ENCODE assay signal across 8 mouse cellular contexts in the genomic region with DNA sequence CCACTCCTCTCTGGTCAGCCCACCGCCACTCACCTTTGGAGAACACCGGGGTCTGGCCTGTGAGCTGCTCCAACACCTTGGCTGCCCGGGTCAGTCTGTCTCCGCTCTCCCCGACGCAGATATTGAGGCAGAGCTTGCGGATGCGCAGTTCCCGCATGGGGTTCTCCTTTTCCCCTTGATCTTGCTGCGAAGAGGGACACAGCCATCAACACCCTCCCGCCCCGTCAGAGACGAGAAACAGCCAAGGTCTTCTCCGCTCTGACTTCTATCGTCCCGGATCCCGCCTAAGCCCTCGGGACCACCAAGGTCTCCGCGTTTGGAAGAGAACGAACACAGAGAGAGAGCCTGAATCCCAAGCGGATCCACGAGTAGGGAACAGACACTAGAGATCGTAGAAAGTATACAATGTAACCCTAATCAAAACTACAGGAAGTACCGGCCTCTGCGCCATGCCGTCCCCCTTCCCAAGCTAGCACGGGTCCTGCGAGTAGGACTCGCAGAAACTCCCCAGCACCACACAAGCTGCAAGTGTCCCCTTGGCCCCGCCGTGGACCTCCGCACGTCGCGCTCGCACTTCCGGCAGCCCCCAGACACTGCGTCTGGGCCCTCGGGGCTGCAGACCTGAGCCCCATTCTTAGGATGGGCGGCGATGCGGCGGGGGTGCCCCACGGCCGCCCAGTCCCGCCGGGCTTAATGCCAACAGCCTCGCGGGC. TPM values are rescaled to one million over a fixed set of nuclear protein-coding genes. Genes with fewer than 3 reads are reported as not detected.
A peak's percentile ranks its signal among the peaks of the same experiment; 100 is the strongest.
DNase-seq lines count a peak whose midpoint lies in the region; ATAC-seq and TF ChIP-seq lines count a peak whose summit lies in the region.

No protein-coding gene starts in this region.

- no peak for TF ChIP-seq CTCF in cortical plate, adult 2 months (IDR thresholded peaks at IDR 0.05; ENCODE audit: extremely low read depth, insufficient read depth, low read length)

- peak; percentile 77 for ATAC-seq in heart, embryonic 12.5 days (ENCODE audit: insufficient number of reproducible peaks, low FRiP score)
- ATAC-seq in CD4-positive, CD25-positive, alpha-beta regulatory T cell, adult 4 months, result peak; percentile 66
- ATAC-seq in hindbrain, embryonic 11.5 days (ENCODE audit: low FRiP score), result peak; percentile 86

- TF ChIP-seq POLR2A in cortical plate, adult 2 months (IDR thresholded peaks at IDR 0.05; ENCODE audit: extremely low read depth, insufficient read depth, low read length), result no peak

- H3K9ac ChIP-seq in heart, embryonic 12.5 days, result peak overlapping the region; percentile 98
- H3K9ac ChIP-seq in hindbrain, embryonic 11.5 days (ENCODE audit: low read depth, low read length), result peak overlapping the region; percentile 97

- H3K27ac ChIP-seq in heart, embryonic 12.5 days (ENCODE audit: poor library complexity, severe bottlenecking), result peak overlapping the region; percentile 82
- H3K27ac ChIP-seq in cortical plate, adult 2 months (ENCODE audit: insufficient read depth, low read length), result 0 out of 2 replicates have a peak overlapping the region, but pooled peaks have one; percentile 54
- H3K27ac ChIP-seq in hindbrain, embryonic 11.5 days (ENCODE audit: low read depth, low read length), result peak overlapping the region; percentile 73

- intact Hi-C loops in heart, postnatal 14 days (cut with DNase I), result loop anchor here (2.0 to 10.0 kb wide), 5 partner anchors 32 to 552 kb away; a partner anchor contains a TSS

- no peak for DNase-seq in heart, postnatal 14 days
- no peak for DNase-seq in hindbrain, embryonic 11.5 days (ENCODE audit: low spot score)
- peak; percentile 74 for DNase-seq in testis, postnatal 14 days (ENCODE audit: low spot score)
- no peak for DNase-seq in cerebellum, adult 9-10 months

- H3K4me2 ChIP-seq in heart, embryonic 12.5 days, result peak overlapping the region; percentile 84
- H3K4me2 ChIP-seq in hindbrain, embryonic 11.5 days (replicated peaks; ENCODE audit: low read depth, low read length), result peak overlapping the region; percentile 90

- peak overlapping the region; percentile 96 for H3K4me3 ChIP-seq in heart, embryonic 12.5 days
- H3K4me3 ChIP-seq in cortical plate, adult 2 months (ENCODE audit: insufficient read depth, low read length), result peak overlapping the region; percentile 96
- H3K4me3 ChIP-seq in hindbrain, embryonic 11.5 days (ENCODE audit: low read depth, low read length), result peak overlapping the region; percentile 93
- peak overlapping the region; percentile 98 for H3K4me3 ChIP-seq in megakaryocyte, embryonic 14.5 days (replicated peaks)

- H3K4me1 ChIP-seq in heart, embryonic 12.5 days (replicated peaks), result peaks cover 18% of the 10 kb centered on the region
- 0 out of 2 replicates have a peak, but pooled peaks cover 3% of the 10 kb centered on the region for H3K4me1 ChIP-seq in cortical plate, adult 2 months (ENCODE audit: control insufficient read depth, insufficient read depth, low read length)
- 0 out of 2 replicates have a peak, but pooled peaks cover 9% of the 10 kb centered on the region for H3K4me1 ChIP-seq in hindbrain, embryonic 11.5 days (replicated peaks; ENCODE audit: control insufficient read depth, insufficient read depth, low read length)
- peaks cover 51% of the 10 kb centered on the region for H3K4me1 ChIP-seq in megakaryocyte, embryonic 14.5 days

- no peaks in the 10 kb centered on the region for H3K9me3 ChIP-seq in heart, embryonic 12.5 days (replicated peaks)
- H3K9me3 ChIP-seq in hindbrain, embryonic 11.5 days (ENCODE audit: control insufficient read depth, low read length), result no peaks in the 10 kb centered on the region
- H3K9me3 ChIP-seq in megakaryocyte, embryonic 14.5 days, result no peaks in the 10 kb centered on the region

- H3K27me3 ChIP-seq in heart, embryonic 12.5 days (replicated peaks), result no peaks in the 10 kb centered on the region
- no peaks in the 10 kb centered on the region for H3K27me3 ChIP-seq in hindbrain, embryonic 11.5 days (ENCODE audit: control insufficient read depth, insufficient read depth, low read length)
- H3K27me3 ChIP-seq in megakaryocyte, embryonic 14.5 days (replicated peaks), result peaks cover 7% of the 10 kb centered on the region

- under 1% methylated on average over 50 of the region's 50 CpGs for WGBS in heart, embryonic 12.5 days
- 1% methylated on average over 50 of the region's 50 CpGs for WGBS in hindbrain, embryonic 11.5 days

- H3K36me3 ChIP-seq in heart, embryonic 12.5 days, result peaks cover 43% of the 10 kb centered on the region
- peaks cover 13% of the 10 kb centered on the region for H3K36me3 ChIP-seq in hindbrain, embryonic 11.5 days (ENCODE audit: control insufficient read depth, insufficient read depth, low read length)
- peaks cover 46% of the 10 kb centered on the region for H3K36me3 ChIP-seq in megakaryocyte, embryonic 14.5 days (replicated peaks; ENCODE audit: low read length)

RNA-seq across cellular contexts. Expression of a gene that starts 0.5 kb away (rescaled TPM):
- polyA plus RNA-seq in heart, embryonic 12.5 days (2016; fragmentation: Nextera tagmentation; extraction: Ambion mirVana), result 257 and 262 TPM in 2 replicates
- 100 to 1,000 TPM; 257 to 279 TPM for total RNA-seq in heart, postnatal 14 days (2021)
- polyA plus RNA-seq in CD4-positive, CD25-positive, alpha-beta regulatory T cell, adult 4 months (2017; shearing (Covaris generic)), result 1,000 to 10,000 TPM in 1 of 2 experiments, 100 to 1,000 TPM in 1; 954 to 1,576 TPM
- 511 and 520 TPM in 2 replicates for polyA plus RNA-seq in cortical plate, adult 2 months (2012; rRNA removed)
- polyA plus RNA-seq in hindbrain, embryonic 11.5 days (2014; fragmentation: Nextera tagmentation; extraction: Ambion mirVana), result 350 and 354 TPM in 2 replicates
- polyA plus RNA-seq in megakaryocyte, embryonic 14.5 days (2012; ENCODE audit: insufficient read depth, low replicate concordance), result 414 and 1,524 TPM in 2 replicates

RNA-seq across cellular contexts. Expression of a gene that starts 31.1 kb away (rescaled TPM):
- polyA plus RNA-seq in heart, embryonic 12.5 days (2016; fragmentation: Nextera tagmentation; extraction: Ambion mirVana), result 35.3 and 36.8 TPM in 2 replicates
- 10 to 100 TPM; 29.9 to 31.2 TPM for total RNA-seq in heart, postnatal 14 days (2021)
- polyA plus RNA-seq in CD4-positive, CD25-positive, alpha-beta regulatory T cell, adult 4 months (2017; shearing (Covaris generic)), result 10 to 100 TPM; 44.5 to 58.9 TPM
- polyA plus RNA-seq in cortical plate, adult 2 months (2012; rRNA removed), result 16.5 and 16.8 TPM in 2 replicates
- 38.2 and 42.8 TPM in 2 replicates for polyA plus RNA-seq in hindbrain, embryonic 11.5 days (2014; fragmentation: Nextera tagmentation; extraction: Ambion mirVana)
- 3.7 and 4.5 TPM in 2 replicates for polyA plus RNA-seq in megakaryocyte, embryonic 14.5 days (2012; ENCODE audit: insufficient read depth, low replicate concordance)
